Mouse (Mus musculus): ENCODE measurements around the gene 1110025L11Rik. TPM values are rescaled to one million over a fixed set of nuclear protein-coding genes. Genes with fewer than 3 reads are reported as not detected.

Gene 1110025L11Rik
- polyA plus RNA-seq (2015; fragmentation: Nextera tagmentation; extraction: Ambion mirVana), result not detected in 2 replicates

DNA sequence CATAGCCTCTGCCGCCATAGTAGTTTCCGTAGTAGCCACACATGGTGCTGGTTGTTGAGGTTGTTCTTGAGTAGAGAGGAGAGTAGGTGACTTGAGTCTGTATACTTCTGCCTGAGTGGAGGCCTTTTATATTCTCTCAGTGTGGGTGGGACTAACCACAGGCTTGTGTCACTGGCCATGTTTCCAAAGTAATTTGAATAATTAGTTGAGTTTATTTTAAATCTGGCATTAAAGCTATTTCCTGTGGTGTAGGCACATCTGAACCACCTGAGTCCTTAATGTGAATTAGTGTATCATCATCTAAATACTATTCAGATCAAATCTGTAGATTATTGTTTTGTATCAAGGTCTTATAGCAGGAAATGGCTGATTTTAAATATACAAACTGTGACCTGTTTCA, at the start of gene 1110025L11Rik:
1110025L11Rik (minus strand) TSS at position 101 of the 400 bp plus-strand sequence.

DNA sequence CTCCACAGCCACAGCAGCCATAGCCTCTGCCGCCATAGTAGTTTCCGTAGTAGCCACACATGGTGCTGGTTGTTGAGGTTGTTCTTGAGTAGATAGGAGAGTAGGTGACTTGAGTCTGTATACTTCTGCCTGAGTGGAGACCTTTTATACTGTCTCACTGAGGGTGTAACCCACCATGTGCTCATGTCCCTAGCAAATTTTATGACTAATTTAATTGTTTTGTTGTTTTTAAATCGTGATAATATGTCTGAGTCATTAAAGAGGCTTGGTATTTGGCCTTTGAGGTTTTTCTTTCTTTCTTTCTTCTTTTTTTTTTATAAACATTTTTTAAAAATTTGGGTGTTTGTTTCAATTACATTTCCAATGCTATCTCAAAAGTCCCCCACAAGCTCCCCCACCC, 16.0 kb downstream of the 1110025L11Rik start, which contains the start of gene Krtap6-5:
Krtap6-5 (minus strand) TSS at position 101 of the 400 bp plus-strand sequence.

DNA sequence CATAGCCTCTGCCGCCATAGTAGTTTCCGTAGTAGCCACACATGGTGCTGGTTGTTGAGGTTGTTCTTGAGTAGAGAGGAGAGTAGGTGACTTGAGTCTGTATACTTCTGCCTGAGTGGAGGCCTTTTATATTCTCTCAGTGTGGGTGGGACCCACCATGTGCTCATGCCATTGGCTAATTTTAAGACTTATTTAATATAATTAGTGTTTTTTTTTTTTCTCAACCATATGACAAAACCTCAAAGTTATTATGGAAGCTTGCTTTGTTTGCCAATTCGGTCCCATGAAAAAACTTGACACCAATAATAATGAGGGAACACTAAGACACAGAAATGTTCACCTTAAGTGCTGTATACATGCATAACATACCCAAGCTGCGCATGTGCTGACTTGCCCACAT, 22.4 kb downstream of the 1110025L11Rik start, which contains the start of gene Gm10228:
Gm10228 (minus strand) TSS at position 101 of the 400 bp plus-strand sequence.

DNA sequence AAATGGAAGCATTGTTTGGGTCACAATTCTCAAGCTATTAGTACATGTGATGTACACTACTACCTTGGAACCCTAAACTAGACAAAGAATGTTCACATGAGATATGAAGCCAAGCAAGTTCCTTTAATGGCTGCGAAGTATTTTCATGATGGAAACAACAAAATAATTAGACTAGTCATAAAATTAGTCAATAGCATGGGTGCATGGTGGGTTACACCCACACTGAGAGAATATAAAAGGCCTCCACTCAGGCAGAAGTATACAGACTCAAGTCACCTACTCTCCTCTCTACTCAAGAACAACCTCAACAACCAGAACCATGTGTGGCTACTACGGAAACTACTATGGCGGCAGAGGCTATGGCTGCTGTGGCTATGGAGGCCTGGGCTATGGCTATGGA, 32.4 kb downstream of the 1110025L11Rik start, which contains the start of gene Krtap6-1:
Krtap6-1 (plus strand) TSS at position 301 of the 400 bp plus-strand sequence.

DNA sequence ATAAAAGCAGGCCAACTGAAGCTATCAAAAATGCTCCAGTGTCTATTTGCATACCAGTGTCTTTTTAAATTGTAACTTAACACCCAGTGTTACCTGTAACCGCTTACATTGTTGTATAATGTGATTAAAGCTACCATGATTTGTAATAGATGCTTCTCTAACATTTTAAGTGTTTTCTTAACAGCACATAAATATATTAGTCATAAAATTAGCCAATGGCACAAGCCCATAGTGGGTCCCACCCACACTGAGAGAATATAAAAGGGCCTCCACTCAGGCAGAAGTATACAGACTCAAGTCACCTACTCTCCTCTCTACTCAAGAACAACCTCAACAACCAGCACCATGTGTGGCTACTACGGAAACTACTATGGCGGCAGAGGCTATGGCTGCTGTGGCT, 48.8 kb downstream of the 1110025L11Rik start, which contains the start of gene Gm10229:
Gm10229 (plus strand) TSS at position 301 of the 400 bp plus-strand sequence.

Other genes starting within 250 kb of the 1110025L11Rik start
- not detected in 2 replicates for gene Krtap15, start 243.8 kb downstream of the 1110025L11Rik start, polyA plus RNA-seq (2015; fragmentation: Nextera tagmentation; extraction: Ambion mirVana)
- not detected in 2 replicates for gene Krtap14, start 237.9 kb downstream of the 1110025L11Rik start, polyA plus RNA-seq (2015; fragmentation: Nextera tagmentation; extraction: Ambion mirVana)
- gene Krtap19-1, start 194.6 kb downstream of the 1110025L11Rik start, polyA plus RNA-seq (2015; fragmentation: Nextera tagmentation; extraction: Ambion mirVana), result not detected in 2 replicates
- not detected in 2 replicates for gene Krtap19-2, start 189.7 kb downstream of the 1110025L11Rik start, polyA plus RNA-seq (2015; fragmentation: Nextera tagmentation; extraction: Ambion mirVana)
- not detected in 2 replicates for gene Krtap19-3, start 186.0 kb downstream of the 1110025L11Rik start, polyA plus RNA-seq (2015; fragmentation: Nextera tagmentation; extraction: Ambion mirVana)
- gene Krtap19-4, start 178.9 kb downstream of the 1110025L11Rik start, polyA plus RNA-seq (2015; fragmentation: Nextera tagmentation; extraction: Ambion mirVana), result not detected in 2 replicates
- not detected in 2 replicates for gene Krtap19-5, start 167.5 kb downstream of the 1110025L11Rik start, polyA plus RNA-seq (2015; fragmentation: Nextera tagmentation; extraction: Ambion mirVana)
- not detected in 2 replicates for gene Krtap19-9b, start 131.7 kb downstream of the 1110025L11Rik start, polyA plus RNA-seq (2015; fragmentation: Nextera tagmentation; extraction: Ambion mirVana)
- gene Krtap16-3, start 101.1 kb downstream of the 1110025L11Rik start, polyA plus RNA-seq (2015; fragmentation: Nextera tagmentation; extraction: Ambion mirVana), result not detected in 2 replicates
- not detected in 2 replicates for gene Krtap22-2, start 53.2 kb downstream of the 1110025L11Rik start, polyA plus RNA-seq (2015; fragmentation: Nextera tagmentation; extraction: Ambion mirVana)
- gene Gm10229, start 48.7 kb downstream of the 1110025L11Rik start, polyA plus RNA-seq (2015; fragmentation: Nextera tagmentation; extraction: Ambion mirVana), result not detected in 2 replicates
- gene Krtap6-1, start 32.3 kb downstream of the 1110025L11Rik start, polyA plus RNA-seq (2015; fragmentation: Nextera tagmentation; extraction: Ambion mirVana), result not detected in 2 replicates
- not detected in 2 replicates for gene Gm10228, start 22.5 kb downstream of the 1110025L11Rik start, polyA plus RNA-seq (2015; fragmentation: Nextera tagmentation; extraction: Ambion mirVana)
- gene Krtap6-5, start 16.1 kb downstream of the 1110025L11Rik start, polyA plus RNA-seq (2015; fragmentation: Nextera tagmentation; extraction: Ambion mirVana), result not detected in 2 replicates
- gene Krtap6-3, start 20.0 kb upstream of the 1110025L11Rik start, polyA plus RNA-seq (2015; fragmentation: Nextera tagmentation; extraction: Ambion mirVana), result not detected in 2 replicates
- not detected in 2 replicates for gene Gm6358, start 76.8 kb upstream of the 1110025L11Rik start, polyA plus RNA-seq (2015; fragmentation: Nextera tagmentation; extraction: Ambion mirVana)
- gene Gm10061, start 87.1 kb upstream of the 1110025L11Rik start, polyA plus RNA-seq (2015; fragmentation: Nextera tagmentation; extraction: Ambion mirVana), result not detected in 2 replicates
- gene Gm9789, start 94.0 kb upstream of the 1110025L11Rik start, polyA plus RNA-seq (2015; fragmentation: Nextera tagmentation; extraction: Ambion mirVana), result not detected in 2 replicates
- not detected in 2 replicates for gene Gm7735, start 105.5 kb upstream of the 1110025L11Rik start, polyA plus RNA-seq (2015; fragmentation: Nextera tagmentation; extraction: Ambion mirVana)
- not detected in 2 replicates for gene 1110057P08Rik, start 110.7 kb upstream of the 1110025L11Rik start, polyA plus RNA-seq (2015; fragmentation: Nextera tagmentation; extraction: Ambion mirVana)
- gene Krtap20-2, start 141.9 kb upstream of the 1110025L11Rik start, polyA plus RNA-seq (2015; fragmentation: Nextera tagmentation; extraction: Ambion mirVana), result not detected in 2 replicates